Mouse (Mus musculus): Measurements from ENCODE around the gene Ly6g6c.

GRCm38 (mm10) chr17:35104754-35105153 is 39.6 kb downstream of the Ly6g6c start:
- TF ChIP-seq CTCF (IDR thresholded peaks at IDR 0.05; ENCODE audit: control insufficient read depth, insufficient read depth, low read length) (no peak), POLR2A (IDR thresholded peaks at IDR 0.05; ENCODE audit: borderline replicate concordance, control insufficient read depth, low read depth, low read length) (no peak)
